Mouse (Mus musculus): ENCODE measurements around the gene Brd3.

The Brd3 gene

DNA sequence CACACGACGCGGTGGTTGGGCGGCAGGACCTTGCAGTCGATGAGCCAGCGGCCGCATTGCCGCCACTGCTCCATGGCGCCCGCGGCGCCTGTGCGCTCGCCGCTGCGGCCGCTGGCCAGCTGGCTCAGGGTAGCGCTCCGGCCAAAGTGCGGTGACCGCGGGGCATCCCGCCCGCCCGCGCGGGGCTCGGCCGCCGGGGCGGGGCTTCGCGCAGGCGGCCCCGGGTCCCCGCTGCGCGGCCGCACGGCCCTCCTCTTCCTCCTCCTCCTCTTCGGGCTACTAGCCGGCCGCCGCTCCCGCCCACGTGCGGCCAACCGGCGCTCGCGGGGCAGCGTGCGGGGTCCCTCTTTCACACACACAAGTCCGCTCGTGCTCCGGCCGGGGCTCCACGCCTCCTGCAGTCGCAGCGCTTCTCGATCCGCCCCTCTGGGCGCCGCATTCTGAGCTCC is 81.0 kb downstream of the Brd3 start:
- DNase-seq (ENCODE audit: low spot score in 2 of 2): no peak

DNA sequence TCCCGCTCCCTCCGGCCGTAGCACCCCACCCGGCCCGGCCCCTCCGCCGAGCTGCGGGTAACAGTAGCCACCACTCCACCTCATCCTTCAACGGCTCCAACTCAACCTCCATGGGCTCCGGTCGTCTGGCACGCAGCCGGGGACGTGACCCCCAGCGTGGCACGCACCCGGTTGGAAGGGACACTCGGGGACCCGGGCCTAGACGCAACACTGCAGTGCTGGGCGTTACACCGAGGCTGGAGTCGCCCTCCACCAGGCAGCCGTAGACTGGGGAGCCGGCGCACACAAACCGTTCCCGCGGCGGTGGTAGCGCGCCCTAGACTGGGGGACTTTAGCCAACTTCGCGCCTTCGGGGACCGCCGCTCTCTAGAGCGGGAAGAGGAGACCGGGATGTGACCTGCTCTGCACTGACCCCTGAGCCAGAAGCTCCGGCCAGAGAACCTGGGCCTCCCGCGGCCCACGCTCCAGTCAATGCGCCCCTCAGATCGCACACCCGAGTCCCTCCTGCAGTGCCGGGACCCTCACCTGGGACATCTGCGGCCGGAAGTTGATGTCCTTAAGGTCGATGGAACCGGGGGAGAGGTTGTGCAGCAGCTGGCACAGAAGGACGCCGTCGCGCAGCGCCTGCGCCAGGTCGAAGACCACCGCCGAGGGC is 81.6 kb downstream of the Brd3 start:
- peak in 1 of 2 experiments; percentile 75 for DNase-seq (ENCODE audit: low spot score in 2 of 2)

DNA sequence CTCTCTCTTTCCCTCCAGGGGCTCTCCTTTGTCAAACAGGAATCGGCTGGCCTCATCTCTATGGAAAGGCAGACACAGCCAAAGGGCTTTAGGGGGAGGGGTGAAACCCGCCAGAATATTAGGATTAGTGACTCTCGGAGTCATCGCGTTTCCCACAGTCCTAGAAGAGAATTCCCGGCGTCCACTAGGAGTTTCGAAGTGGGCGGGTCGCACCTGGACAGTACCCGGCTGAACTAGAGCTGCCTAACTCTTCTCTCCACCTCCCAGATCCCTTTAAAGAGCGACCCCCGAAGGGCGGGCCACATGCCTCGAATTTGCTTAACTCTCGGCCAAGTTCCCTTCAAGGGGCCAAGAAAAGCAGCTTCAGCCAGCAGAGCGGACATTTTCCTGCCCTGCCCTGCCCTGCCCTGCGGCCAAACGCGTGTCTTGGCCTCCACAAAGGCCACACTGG is 82.3 kb downstream of the Brd3 start:
- DNase-seq (ENCODE audit: low spot score in 2 of 2): no peak

DNA sequence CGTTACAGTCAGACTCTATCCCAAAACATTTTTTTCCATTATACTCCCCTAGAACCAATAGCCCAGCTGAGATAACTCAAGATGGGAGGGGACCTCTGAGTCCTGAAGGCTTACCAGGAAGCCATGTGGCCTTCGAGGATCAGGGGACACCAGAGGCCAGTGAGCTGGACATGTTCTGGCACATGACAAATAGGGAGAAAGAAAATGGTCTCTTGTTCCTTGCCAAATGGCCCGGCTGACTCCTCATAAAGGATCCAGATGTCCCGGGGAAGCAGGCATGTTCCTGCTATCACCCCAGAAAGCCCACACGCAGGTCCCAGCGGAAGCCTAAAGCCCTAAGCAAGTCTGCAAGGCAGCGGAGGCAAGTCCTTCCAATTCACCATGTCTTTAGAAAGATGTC is 83.9 kb downstream of the Brd3 start:
- DNase-seq (ENCODE audit: low spot score in 2 of 2): no peak

DNA sequence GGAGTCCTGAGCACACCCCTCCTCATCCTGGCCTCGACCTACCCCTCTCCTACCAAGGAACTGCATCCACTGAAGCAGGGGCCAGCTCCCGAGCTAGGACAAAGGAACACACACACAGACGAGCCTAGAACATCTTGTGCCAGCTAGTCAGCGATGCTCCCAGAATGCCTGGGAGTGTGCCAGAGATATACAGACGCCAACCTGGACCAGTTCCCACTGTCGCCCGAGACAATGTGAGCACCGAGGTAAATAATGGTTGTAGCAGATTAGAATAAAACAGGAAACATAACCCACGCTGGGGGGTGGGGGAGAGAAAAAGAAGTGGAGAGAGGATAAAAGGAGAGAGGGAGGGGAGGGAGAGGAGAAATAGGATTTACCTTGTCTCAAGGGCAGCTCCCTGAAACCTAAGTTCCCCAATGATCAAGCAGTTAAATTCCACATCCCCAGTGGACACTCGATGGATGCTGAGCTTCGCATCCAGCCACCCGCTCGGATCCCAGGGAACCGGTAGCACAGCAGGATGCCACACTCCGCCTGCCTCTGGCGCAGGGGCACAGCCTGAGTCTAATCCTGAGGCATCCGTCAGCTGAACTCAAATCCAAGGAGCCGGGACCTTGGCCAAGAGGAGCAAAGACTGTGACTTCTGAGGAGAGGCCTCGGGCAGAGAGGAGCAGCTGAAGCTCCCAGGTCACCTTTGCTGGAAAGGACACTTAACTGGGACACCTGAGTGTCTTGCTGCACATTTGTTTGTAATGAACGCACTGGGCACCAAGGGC is 86.0 kb downstream of the Brd3 start:
- DNase-seq (ENCODE audit: low spot score in 2 of 2): no peak

DNA sequence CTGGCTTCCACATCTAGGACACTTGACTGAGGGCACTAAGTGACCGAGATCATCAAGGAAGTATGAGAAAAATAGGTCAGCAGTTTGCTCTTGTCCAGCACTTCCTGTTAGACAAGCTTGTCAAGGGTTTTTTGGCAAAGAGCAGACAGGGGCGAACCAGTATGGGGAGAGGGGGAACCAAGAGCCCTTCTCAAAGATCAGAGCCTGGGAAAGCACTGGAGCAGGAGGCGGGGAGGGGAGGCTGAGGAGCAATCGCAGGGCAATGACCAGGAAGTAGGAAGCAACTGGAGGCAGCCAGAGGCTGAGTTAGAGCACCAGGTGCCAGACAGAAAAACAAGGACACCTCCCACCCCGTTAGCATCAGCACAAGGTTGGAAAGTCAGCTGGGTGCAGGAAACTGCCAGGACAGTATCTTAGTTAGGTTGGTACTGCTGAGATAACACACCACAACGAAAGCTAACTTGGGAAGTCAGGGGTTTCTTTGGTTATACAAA is 88.8 kb downstream of the Brd3 start:
- DNase-seq (ENCODE audit: low spot score in 2 of 2): no peak

DNA sequence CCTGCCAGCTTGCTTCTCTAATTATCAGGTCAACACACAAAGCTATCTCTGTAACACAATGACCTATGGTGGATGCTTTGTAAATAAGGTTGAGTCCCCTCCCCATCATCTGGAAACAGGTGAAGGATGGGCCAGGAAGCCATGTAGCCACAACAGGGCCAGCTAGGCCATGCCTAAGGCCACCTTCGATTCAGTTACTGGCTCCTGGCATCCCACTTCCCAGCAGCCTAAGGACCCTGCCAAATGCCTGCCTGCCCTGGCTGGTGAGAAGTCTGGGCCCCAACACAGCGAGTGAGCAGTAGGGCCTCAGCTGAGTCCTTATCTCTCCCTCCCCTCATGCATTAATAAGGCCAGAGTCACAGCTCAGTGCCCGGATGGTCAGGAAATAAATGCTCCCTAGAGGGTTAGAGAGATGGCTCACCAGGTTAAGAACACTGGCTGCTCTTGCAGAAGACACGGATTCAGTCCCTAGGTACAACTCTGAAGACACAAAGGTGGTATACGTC is 89.8 kb downstream of the Brd3 start:
- DNase-seq (ENCODE audit: low spot score in 2 of 2): no peak

DNA sequence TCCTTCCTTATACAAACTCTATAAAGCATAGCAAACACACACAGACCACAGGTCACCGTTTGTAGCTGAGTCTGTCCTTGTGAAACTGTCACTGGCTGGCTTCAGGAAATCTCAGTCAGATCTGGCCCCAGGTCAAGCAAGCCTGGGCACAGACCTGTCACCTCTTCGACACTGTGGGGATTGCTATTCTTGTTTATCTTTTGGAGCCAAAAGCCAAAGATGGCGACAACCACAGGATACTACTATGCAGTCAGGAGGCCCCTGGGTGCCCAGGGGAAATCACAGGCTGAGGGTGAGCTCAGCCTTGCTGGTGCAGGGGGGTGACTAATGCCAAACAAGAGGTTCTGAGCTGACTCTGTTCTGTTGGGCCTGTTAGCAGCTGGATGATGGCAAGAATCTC is 91.0 kb downstream of the Brd3 start:
- DNase-seq (ENCODE audit: low spot score in 2 of 2): no peak

DNA sequence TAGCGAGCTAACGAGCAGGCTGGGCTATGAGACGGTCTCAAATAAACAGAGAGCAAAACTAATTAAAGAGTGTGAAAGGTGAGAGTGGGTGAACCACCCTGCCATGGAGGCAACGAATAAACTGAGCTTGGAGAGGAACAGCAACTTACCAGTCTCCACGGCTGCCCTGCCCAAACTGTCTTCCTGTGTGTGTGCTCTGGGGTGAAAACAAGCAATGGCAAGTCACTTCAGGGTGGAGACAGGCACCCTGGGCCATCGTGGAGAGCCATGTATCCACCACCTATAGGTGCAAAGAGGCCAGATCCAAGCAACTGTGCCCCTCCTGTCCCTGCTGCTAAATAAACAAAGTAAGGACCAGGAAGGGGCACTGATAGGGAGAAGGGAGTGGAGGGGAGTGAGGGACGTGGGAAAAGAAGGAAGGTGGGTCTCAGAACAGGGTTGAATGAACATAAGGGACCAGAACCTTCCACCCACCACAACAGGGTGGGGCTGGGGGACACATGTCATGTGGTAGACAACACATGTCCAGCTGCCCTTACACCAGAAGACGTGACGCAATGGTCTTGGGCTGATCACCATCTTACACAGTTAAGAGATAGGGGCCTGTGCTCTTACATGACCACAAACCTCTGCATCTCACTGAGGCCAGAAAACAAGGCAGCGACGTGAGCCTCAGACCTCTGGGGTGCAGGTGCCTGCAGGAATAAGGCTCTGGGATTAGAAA is 92.2 kb downstream of the Brd3 start:
- DNase-seq (ENCODE audit: low spot score in 2 of 2): no peak

DNA sequence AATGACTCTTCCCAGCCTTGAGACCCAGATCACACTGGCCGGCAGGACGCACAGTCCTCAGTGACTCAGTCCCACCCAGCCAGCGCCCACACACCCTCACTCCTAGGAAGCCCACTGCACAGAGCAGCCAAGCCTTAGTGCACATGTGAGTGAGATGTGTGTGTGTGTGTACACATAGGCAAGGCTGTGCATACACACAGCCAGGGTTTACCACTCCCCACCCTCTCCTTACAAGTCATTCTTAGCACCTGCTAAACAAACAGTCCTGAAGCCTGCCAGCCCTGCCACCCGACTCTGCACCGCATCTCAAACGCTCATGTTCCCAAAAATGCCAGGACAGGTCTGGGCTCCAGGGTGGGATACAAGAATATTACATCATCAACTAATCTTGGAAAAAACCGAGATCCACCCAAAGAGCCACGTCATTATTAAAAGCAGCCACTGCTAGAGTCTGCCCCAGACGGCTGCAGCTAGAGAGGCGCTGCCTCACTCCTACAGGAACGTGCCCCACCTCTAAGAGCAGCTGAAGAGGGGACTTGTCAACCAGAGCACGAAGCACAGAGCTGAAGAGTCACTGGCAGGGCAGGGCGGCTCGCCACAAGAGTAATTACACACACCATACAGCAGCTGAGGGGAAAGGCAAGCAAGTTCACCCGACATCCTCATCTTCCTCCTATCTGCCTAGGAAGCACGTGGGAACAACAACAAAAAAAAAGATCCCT is 93.4 kb downstream of the Brd3 start:
- no peak for DNase-seq (ENCODE audit: low spot score in 2 of 2)

DNA sequence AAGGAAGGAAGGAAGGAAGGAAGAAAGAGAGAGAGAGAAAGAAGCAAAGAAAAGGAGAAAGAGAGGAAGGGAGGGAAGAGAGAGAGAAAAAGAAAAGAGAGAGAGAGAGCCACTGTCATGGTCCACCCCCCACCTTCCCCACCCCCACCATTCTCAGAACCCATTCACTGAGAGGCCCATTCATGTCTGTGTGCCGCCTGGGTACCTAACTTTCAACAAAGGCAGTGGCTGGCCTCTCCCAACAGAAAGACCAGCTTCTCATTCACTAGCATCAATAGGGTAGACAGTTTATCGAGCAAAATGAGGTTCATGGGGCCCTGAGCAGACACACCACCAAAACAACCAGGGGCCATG is 93.9 kb downstream of the Brd3 start:
- no peak for DNase-seq (ENCODE audit: low spot score in 2 of 2)

DNA sequence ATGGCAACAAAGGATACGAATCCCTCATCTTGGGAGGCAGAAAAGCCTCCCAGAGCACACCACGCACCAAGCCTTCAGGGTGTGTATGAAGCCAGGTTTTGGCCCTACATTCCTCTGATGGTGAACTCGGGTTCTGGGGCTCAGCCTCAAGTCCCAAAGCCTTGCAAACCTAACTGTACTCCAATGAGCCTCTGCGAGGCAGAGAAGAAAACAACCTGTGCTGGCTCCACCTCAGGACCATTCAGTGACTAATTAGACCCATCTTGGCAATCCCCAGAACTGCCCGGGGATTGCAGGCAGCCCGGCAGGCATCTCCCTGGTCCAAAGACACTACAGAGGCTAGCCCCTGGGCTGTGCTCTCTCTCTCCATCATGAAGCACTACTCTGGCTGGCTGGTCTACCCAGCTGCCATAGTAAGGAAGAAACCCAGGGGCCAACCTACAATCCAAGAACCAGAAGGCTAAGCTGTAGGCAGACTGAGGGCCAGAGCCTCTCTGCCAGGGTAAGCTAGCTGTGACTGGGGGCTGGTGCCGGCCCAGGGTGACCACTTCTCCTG is 95.1 kb downstream of the Brd3 start:
- no peak for DNase-seq (ENCODE audit: low spot score in 2 of 2)

DNA sequence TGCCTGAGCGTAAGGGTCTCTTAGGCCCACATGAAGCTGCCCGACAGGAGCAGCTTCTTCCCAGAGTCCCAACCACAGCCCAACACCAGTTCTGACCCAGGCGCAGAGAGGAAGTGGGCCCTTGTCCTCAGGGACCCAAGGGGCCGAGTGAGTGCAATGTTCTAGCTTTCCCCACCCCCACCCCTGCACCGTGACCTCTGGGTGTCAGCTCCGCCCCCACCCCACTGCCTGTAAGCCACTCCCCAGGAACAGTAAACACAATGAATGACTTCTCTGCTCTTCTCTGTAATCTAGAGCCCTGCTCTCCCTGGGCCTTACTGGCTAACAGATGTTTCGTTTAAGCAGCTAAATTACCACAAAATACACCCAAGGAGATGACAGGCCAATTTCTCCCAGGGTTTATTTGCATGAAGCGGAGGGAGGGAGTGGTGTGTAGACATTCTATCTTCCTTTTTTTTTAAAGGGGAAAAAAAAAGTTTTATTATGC is 95.7 kb downstream of the Brd3 start:
- DNase-seq (ENCODE audit: low spot score in 2 of 2): peak in 1 of 2 experiments; percentile 48

DNA sequence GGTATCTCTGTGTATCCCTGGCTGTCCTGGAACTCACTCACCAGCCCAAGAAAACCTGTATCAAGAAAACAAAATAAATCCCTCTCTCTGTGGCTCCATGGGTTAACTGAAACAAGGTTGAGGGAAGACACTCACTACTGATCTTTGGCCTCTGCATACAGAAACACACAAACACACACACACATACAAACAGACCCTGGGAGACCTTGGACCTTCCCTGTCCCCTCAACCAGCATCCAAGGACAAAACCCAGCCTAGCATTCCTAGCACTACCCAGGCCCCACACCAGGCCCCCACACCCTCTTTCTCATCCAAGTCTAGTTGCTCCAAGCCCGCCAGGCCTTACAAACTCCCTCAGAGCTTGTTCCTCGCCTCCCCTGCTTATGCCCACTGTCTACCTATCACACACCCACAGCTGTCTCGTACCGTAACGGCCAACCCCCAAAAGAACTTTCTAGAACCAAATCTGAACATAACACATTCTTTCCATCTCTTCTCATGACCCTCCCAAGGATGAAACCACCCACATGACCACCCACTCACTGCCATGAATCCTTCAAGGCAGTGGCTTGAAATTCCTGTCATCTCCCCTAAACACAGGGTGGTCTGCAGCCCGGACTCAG is 96.8 kb downstream of the Brd3 start:
- DNase-seq (ENCODE audit: low spot score in 2 of 2): no peak

DNA sequence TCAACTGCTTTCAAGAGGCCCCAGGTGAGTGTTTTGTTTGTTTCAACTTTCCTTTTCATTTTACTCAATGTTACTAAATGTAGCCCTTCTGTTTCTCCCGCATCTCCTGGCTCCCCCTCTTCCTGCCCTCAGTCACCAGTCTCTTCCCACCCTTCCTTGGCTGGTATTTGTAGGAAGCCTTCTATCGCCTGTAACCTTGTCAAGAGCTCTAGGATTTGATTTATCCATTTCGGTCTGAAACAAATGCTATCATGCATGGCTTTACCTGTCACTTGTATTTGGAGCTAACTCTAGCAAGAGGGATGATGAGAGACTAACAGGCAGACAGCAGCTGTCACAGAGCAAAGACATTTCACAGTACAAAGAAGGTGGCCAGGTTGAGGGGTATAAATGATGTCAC is 99.3 kb downstream of the Brd3 start:
- DNase-seq (ENCODE audit: low spot score in 2 of 2): no peak

DNA sequence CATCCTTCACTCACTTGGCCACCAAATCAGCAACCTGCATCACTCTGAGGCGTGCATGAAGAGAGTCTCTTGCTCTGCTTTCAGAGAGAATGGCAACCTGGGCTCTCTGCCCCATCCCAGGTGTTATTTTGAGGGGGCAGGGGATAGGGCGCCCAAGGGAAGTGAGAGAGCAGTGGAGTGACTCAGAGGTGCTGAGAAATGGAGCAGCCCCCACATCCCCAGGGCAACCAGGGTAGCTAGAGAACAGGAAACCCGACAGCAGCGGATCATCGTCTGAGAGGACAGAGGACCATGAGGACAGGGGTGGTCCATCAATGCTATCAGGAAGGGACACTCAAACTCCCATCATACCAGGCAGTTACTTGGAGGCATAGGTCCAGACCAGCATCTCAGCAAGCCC is 100.5 kb downstream of the Brd3 start:
- DNase-seq (ENCODE audit: low spot score in 2 of 2): no peak

DNA sequence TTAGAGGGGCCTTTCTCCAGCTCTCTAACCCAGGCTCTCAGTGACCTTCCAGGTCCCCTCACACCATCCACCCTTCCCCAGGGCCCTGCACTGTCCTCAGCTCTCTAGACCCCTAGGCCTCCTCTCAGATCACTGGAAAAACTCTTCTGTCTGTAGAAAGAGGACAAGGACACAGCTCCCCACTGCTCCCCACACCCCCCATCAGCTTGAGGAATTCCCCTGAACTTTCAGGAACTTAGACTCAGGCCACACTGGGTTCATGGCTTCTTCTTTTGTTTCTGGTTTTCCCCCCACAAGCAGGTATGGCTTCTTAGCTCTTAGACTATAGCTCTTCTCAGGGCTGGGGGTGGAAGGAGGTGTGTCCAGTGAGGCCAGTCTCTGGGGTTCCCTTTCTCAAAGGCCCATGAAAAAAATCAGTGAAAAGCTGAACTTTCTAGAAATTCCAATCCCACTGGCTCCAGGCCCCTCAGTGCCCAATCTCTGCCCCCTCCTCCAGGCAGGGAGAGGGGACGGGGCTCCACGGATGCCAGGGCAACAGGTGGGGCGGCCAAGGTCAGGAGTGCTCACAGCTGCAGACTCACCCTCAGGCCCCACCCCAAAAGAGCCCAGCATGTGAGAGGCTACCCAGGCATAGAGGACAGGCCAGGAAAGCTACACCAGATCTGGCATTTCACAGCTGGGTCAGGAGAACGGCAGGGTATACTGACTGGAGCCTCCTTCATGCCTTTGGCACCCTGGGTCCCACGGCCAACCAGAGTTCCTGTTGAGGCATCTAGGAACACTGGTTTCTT is 102.2 kb downstream of the Brd3 start:
- no peak for DNase-seq (ENCODE audit: low spot score in 2 of 2)

DNA sequence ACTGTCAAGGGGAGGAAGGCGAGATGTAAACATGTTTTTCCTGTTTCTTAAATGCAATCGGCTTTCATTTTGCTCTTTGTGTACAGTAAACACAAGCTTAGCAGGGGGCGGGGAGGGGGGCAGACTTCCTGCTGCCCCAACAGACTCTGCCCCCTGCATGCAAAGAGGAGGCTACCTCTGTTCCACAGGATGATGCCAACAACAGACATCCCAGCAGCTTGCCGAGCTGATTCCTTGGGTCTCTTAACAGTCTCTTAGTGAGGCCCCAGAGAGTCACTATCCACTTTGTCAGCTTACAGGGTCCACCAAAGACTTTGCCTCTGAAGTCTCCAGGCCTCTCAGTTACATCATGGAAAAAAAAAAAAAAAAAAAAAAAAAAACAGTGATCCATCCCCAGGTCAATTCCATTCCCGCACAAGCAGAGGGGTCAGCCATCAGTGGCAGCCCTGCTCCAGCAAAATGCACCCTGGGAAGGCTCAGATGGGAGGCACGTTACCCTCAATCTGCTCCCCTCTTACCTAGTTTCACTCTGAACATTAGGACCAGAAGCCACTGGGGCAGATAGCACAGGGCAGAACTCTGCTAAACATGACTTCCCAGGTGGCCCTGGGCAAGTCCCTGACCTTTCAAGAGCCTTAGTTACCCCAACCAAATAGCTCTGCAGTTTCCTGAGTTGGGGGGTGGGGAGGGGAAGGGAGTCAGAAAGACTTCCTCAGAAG is 102.9 kb downstream of the Brd3 start:
- DNase-seq (ENCODE audit: low spot score in 2 of 2): no peak

DNA sequence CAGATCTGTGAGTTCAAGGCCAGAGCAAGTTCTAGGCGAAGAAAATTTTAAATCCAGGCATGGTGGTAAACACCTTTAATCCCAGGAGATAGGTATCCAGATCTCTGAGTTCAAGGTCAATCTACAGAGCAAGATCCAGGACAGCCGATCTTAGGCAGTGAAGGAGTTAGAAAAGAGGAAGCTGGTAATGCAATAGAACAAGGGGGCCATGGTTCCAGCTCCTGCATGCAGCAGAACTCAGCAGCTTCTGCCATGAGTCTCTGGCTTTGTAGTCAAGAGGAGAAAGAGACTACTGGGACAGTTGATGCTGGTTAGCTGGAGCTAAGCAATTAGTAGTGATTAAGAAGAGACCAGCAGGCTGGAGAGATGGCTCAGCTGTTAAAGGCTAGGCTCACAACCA is 105.9 kb downstream of the Brd3 start:
- DNase-seq (ENCODE audit: low spot score in 2 of 2): no peak

Measured in spleen, postnatal 4 days (tissue).